Mouse (Mus musculus) kidney, postnatal 36 days (tissue): ENCODE results near the gene Gm11236.
"Not testable (repeated sequence)": the region's sequence is repeated elsewhere in the genome, so short reads cannot be mapped to it uniquely, and the experiment has no call there.

ENCODE experiments used
- DNase-seq, 2 experiments: peaks; one replicate each; pipeline ENCODE4 v3.0.0; 2021 to 2022; ENCODE audit warnings: mixed read lengths in 2 of 2

Gene Gm11236

GRCm38 (mm10) chr4:73637821-73638220 lies at the start of gene Gm11236:
Gene Gm11236 (plus strand): TSS chr4:73638121.
- DNase-seq: not testable (repeated sequence)

DNA sequence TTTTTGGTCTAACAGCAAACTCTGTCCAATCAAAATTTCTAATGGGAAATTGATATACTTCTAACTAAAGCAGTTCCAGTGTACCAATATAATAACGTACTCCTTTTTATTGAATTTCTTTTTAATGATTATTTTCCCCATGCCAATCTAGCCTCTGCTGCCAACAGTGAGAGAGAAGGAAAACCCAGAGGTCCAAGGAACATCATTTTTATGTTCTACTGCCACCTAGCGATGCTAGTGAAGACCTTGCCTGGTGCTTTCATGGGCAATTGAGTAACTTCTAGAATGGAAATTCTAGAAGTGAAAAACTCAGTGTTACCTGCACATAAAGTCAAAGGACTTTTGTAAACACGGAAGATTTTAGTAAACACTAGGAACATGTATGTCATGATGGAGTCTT lies 38.7 kb upstream of the Gm11236 start:
- peak in 1 of 2 experiments; percentile 10 for DNase-seq

DNA sequence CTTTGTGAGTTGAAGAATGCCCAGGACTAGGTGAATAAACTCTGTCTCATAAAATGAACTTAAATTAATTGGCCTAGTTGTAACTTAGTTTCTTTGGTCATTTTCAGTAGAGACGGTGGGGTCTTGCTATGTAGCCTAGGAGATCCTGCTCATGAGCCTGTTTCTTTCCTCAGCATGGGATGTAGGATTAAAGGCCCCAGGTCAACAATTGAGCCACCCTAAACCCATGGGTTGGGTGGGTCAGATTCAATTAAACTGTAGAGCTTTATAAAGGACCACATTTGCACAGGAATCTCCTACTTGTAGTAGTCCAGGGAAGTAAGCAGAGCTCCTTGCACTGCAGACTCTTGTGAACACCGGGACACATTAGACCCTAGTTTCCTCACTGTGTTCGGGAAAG lies 30.3 kb upstream of the Gm11236 start, which contains the start of gene Gm11238:
Gm11238 (plus strand) TSS at position 301 of the 400 bp plus-strand sequence.
- not testable (repeated sequence) for DNase-seq

GRCm38 (mm10) chr4:73622684-73623083 lies 15.2 kb upstream of the Gm11236 start, which contains the start of gene Gm11237:
Gene Gm11237 (plus strand): TSS chr4:73622984.
- not testable (repeated sequence) for DNase-seq

- DNase-seq: not testable (repeated sequence)
Observed at GRCm38 (mm10) chr4:73661864-73662263, 23.9 kb downstream of the Gm11236 start.

DNA sequence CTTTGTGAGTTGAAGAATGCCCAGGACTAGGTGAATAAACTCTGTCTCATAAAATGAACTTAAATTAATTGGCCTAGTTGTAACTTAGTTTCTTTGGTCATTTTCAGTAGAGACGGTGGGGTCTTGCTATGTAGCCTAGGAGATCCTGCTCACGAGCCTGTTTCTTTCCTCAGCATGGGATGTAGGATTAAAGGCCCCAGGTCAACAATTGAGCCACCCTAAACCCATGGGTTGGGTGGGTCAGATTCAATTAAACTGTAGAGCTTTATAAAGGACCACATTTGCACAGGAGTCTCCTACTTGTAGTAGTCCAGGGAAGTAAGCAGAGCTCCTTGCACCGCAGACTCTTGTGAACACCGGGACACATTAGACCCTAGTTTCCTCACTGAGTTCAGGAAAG lies 30.1 kb downstream of the Gm11236 start, which contains the start of gene Gm11239:
Gm11239 (plus strand) TSS at position 301 of the 400 bp plus-strand sequence.
- DNase-seq: not testable (repeated sequence)

- not testable (repeated sequence) for DNase-seq
Observed at GRCm38 (mm10) chr4:73683216-73683615, 45.3 kb downstream of the Gm11236 start, which contains the start of gene Gm428. Gene Gm428 (plus strand): TSS chr4:73683516.
